Mouse (Mus musculus) thymus, postnatal 0 days (tissue): Measurements from ENCODE around the gene Apold1. TPM values are rescaled to one million over a fixed set of nuclear protein-coding genes. Genes with fewer than 3 reads are reported as not detected.

Source experiments
- DNase-seq: peaks from one replicate; pipeline ENCODE4 v3.0.0-alpha.2; 2015; ENCODE audit warnings: low spot score
- polyA plus RNA-seq: library from polyadenylated mRNA; unstranded; fragments of >200 nt; fragmentation: Nextera tagmentation; extraction: Ambion mirVana; gene quantifications from 2 replicates; pipeline ENCODE4 v1.2.1, GENCODE M21; 2015

Gene Apold1
- polyA plus RNA-seq, 1 experiment from 2014 or later: 4.4 TPM

- DNase-seq: no peak
These were observed 45.2 kb downstream of the Apold1 start for GRCm38 (mm10) chr6:135026755-135027154.

DNA sequence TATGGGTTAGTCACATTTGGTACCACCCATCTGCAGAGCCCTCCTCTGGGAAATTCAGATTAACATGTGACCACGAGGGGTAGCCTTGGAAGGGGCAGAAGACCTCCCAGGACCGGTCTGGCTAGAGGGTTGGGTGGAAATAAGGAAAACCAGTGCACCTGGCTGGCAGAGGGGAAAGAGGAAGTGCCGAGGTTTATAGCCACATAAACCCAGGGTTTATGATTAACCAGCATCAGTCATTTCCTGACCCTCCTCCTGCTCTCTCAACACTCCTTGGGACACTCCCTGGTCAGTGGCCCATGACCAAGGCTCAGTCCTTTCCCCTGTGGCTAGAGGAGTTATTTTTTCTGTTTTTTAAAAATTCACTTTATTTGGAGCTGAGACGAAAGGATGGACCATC lies 47.7 kb downstream of the Apold1 start:
- no peak for DNase-seq

Other genes starting within 250 kb of the Apold1 start
- gene Dusp16, start 189.1 kb upstream of the Apold1 start, polyA plus RNA-seq: 6.6 and 7.5 TPM in 2 replicates
- gene Crebl2, start 151.6 kb upstream of the Apold1 start, polyA plus RNA-seq: 4.9 and 5.5 TPM in 2 replicates
- 11.8 and 11.9 TPM in 2 replicates for gene Gpr19, start 83.1 kb upstream of the Apold1 start, polyA plus RNA-seq
- 53.0 and 58.8 TPM in 2 replicates for gene Cdkn1b, start 61.3 kb upstream of the Apold1 start, polyA plus RNA-seq
- gene Ddx47, start 29.9 kb downstream of the Apold1 start, polyA plus RNA-seq: 117 and 122 TPM in 2 replicates
- 3.7 and 4.6 TPM in 2 replicates for gene Gprc5a, start 83.9 kb downstream of the Apold1 start, polyA plus RNA-seq
- 0.10 and 0.24 TPM in 2 replicates for gene Gprc5d, start 136.6 kb downstream of the Apold1 start, polyA plus RNA-seq
- 34.0 and 35.4 TPM in 2 replicates for gene Fam234b, start 216.3 kb downstream of the Apold1 start, polyA plus RNA-seq
- gene Hebp1, start 216.3 kb downstream of the Apold1 start, polyA plus RNA-seq: 22.8 and 25.0 TPM in 2 replicates